Mouse (Mus musculus) kidney, adult 2 months (tissue): ENCODE results near the gene Clic4.

Source experiments
- CTCF ChIP-seq: fragments of 200-500 bp; conservative IDR thresholded peaks from 2 replicates; pipeline ENCODE4 v1.5.1; 2011; ENCODE audit warnings: low read depth, mild to moderate bottlenecking, control low read depth, low read length, moderate library complexity, mixed read lengths; ENCODE audit not compliant: insufficient read depth, insufficient read length
- POLR2A ChIP-seq: fragments of 200-500 bp; IDR thresholded peaks from one replicate; pipeline ENCODE4 v1.6.1; 2011; ENCODE audit warnings: low read depth, low read length, control low read depth

GRCm38 (mm10) chr4:135260434-135260833 is 12.2 kb downstream of the Clic4 start:
- no peak for TF ChIP-seq CTCF
- TF ChIP-seq POLR2A = no peak
